Mouse (Mus musculus) c-Kit-positive CD71-positive TER-119-positive erythroid progenitor cells, embryonic 14.5 days (primary cell): ENCODE measurements around the gene Olfr1151.

Source experiments
- DNase-seq: peaks from one replicate; pipeline ENCODE4 v3.0.0-alpha.2; 2013; ENCODE audit warnings: low spot score

The Olfr1151 gene

DNA sequence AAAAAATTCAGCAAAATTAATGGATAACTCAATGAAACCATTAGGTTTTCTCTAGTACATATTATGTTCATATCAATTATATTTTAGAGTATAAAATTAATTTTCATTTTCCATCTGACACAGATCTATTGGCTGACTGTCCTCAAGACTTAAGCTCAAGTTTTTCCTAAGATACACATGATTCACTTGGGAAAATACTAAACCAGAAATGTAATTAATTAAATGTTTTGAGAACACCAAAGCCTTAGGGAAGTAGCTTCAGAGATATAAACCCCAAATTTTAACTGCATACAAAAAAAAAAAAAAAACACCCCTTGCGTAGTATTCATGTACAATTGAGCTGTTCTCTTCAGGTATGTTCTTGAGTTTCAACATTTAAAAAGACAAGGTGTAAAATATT, at the start of gene Olfr1151:
TSS of gene Olfr1151 (plus strand) at position 301 of the 400 bp plus-strand sequence.
- no peak for DNase-seq

DNA sequence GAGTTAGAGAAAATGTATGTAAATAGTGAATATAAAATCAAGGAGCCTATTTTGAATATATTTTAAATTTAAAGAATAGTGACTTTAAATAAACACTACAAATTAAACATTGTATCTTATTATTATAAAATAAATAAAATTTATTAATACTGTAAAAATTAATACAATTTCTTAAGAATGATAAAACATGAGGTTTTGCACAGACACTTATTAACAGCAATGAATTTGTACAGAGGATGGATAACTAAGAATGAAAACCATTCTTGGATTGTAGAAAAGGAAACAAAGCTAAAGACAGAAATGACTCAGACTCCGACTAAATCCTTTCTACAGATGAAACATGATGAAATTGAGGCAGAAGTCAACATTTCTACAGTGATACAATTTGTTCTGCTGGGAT, 46.1 kb upstream of the Olfr1151 start, which contains the start of gene Olfr1145:
TSS of gene Olfr1145 (plus strand) at position 301 of the 400 bp plus-strand sequence.
- no peak for DNase-seq

DNA sequence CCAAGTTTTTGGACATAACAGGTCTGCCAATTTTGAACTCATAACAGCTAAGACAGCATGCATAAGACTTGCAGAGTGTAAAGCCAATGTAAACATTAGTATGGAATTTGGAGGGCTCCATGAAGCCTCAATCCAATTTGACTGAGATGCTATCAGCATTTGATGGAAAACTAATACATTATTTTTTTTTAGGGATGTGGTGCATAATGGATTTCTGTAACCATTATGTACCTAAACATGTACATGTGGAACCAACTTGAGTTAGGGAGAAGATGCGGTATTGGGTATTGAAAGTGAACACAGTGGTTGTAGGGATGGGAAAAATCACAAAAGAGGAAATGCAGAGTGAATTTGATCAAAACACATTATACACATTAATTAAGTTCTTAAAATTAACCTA, 25.4 kb upstream of the Olfr1151 start, which contains the start of gene Olfr1148:
TSS of gene Olfr1148 (plus strand) at position 301 of the 400 bp plus-strand sequence.
- no peak for DNase-seq

DNA sequence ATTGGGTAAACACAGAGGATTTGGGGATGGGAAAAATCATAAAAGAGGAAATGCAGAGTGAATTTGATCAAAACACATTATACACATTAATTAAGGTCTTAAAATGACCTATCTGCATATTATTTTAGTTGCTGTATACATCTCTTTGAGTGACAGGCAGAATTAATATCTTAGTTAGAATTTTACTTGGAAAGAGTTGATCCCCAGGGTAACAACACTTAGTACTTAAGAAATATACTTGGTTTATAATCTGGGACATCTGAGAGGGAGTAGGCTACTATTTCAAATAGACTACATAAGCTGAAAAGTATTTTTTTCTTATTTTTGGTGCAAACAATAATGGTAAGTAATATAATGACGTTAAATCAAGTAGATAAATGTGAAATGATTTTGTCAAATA, 12.0 kb upstream of the Olfr1151 start, which contains the start of gene Olfr1150-ps1:
TSS of gene Olfr1150-ps1 (plus strand) at position 301 of the 400 bp plus-strand sequence.
- no peak for DNase-seq

DNA sequence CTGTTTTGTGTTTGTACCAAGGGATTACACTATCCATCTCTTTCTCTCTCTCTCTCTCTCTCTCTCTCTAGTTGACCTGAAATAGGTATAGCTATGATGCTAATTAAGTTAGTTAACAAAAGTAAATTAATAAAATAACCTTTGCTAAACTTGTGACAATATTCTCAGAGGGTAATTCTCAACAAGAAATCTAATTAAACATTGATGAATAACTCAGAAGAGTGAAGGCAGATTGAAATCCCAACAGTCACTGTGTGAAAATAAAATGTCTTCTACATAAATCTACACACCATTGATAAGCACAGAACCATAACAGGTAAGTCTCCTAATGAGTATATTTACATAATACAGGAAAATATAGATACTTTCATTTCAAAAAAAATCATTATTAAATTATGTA, 10.5 kb downstream of the Olfr1151 start, which contains the start of gene Olfr1152:
TSS of gene Olfr1152 (plus strand) at position 301 of the 400 bp plus-strand sequence.
- no peak for DNase-seq

DNA sequence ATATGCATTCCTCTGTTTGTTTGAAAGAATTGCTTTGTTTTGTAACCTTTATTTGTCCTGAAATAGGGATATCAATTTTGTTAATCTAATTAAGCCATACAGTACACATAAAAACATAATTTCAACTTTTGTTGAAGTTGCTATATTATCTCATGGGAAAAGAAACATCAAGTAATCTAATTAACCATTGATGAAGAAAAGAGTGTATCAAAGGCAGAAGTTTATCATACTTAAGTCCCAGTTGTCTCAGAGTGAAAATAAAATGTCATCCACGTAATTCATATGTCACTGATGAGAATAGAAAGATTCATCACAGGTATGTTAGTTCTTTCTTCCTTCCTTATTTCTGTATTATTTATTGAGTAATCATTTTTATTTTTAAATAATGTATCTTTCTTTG, 39.0 kb downstream of the Olfr1151 start, which contains the start of gene Olfr1153:
TSS of gene Olfr1153 (plus strand) at position 301 of the 400 bp plus-strand sequence.
- DNase-seq: no peak

DNA sequence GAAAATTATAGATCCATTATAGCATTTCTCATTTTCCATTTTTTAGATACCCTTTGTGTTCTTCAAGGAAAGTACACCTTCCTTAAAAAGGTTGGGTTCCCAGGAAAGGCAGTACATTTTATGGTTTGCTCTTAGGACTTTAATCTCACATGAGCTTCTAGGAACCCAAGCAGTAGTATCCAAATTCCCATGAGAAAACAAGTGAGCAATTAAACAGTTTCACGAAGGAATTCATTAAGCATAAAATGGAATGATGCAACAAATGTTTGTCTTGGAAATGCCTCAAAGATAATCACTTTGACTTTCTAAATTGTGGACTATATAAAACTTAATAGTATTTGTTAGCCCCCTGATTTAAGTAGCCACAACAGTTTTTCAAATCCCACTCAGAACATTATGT, 49.4 kb downstream of the Olfr1151 start, which contains the start of gene Olfr1154:
TSS of gene Olfr1154 (minus strand) at position 101 of the 400 bp plus-strand sequence.
- no peak for DNase-seq
